Mouse (Mus musculus) lung, postnatal 0 days (tissue): ENCODE measurements at regions not wholly inside any gene's neighbourhood (a gene's known extent, or its start where the extent isn't known, plus 50 kb on each side); places are given as distances from the start of the nearest gene placed in this dataset.

Source experiments
- CTCF ChIP-seq: IDR thresholded peaks from 2 replicates; pipeline ENCODE4 v1.5.1; 2016; ENCODE audit warnings: antibody characterized with exemption, mild to moderate bottlenecking
- EP300 ChIP-seq: IDR thresholded peaks from 2 replicates; pipeline ENCODE4 v1.6.1; 2016; ENCODE audit warnings: antibody characterized with exemption, mild to moderate bottlenecking, control low read depth

GRCm38 (mm10) chr11:18156506-18156905 is 202.8 kb upstream of the Etaa1 start:
- TF ChIP-seq CTCF = no peak
- TF ChIP-seq EP300 = no peak
